Mouse (Mus musculus) adrenal gland (tissue): ENCODE measurements around the gene Kras.

Experiments used
- intact Hi-C: fragments of 180-260 bp; cut with DNase I; formaldehyde crosslinking; loops from one replicate; pipeline ENCODE4 v1.15.1; 2025

Kras gene

GRCm38 (mm10) chr6:145197949-145198686 lies 51.9 kb downstream of the Kras start:
- intact Hi-C loops = no loop called here

- intact Hi-C loops = no loop called here
These were observed 56.6 kb downstream of the Kras start for GRCm38 (mm10) chr6:145193446-145193845.

GRCm38 (mm10) chr6:145193038-145193437 lies 57.0 kb downstream of the Kras start:
- intact Hi-C loops = no loop called here

GRCm38 (mm10) chr6:145187093-145188088 lies 62.6 kb downstream of the Kras start:
- intact Hi-C loops = loop anchor here (1.0 kb wide), 1 partner anchor 98 kb away; no protein-coding TSS in a partner anchor

GRCm38 (mm10) chr6:145186096-145186495 lies 63.9 kb downstream of the Kras start:
- intact Hi-C loops = no loop called here

- intact Hi-C loops = no loop called here
These were observed 68.0 kb downstream of the Kras start for GRCm38 (mm10) chr6:145182044-145182443.

- intact Hi-C loops = no loop called here
These were observed 70.4 kb downstream of the Kras start for GRCm38 (mm10) chr6:145179665-145180064.

GRCm38 (mm10) chr6:145176474-145176873 lies 73.6 kb downstream of the Kras start:
- intact Hi-C loops = no loop called here

GRCm38 (mm10) chr6:145175571-145175981 lies 74.5 kb downstream of the Kras start:
- intact Hi-C loops = no loop called here

GRCm38 (mm10) chr6:145173781-145174191 lies 76.3 kb downstream of the Kras start:
- intact Hi-C loops = no loop called here

- intact Hi-C loops = no loop called here
These were observed 78.0 kb downstream of the Kras start for GRCm38 (mm10) chr6:145171892-145172606.
